Mouse (Mus musculus) thymus, postnatal 10 days (tissue): ENCODE data around the gene Kcnk6.
"Not testable (repeated sequence)": the region's sequence is repeated elsewhere in the genome, so short reads cannot be mapped to it uniquely, and the experiment has no call there.

Source experiments
- DNase-seq, 2 experiments: peaks; one replicate each; pipeline ENCODE4 v3.0.0; 2021; ENCODE audit warnings: low spot score in 2 of 2

Gene Kcnk6

GRCm38 (mm10) chr7:29247314-29247700 is 15.0 kb upstream of the Kcnk6 start:
- peak; percentile 77 to 92 for DNase-seq

GRCm38 (mm10) chr7:29246619-29247313 is 14.5 kb upstream of the Kcnk6 start:
- DNase-seq, result no peak

- DNase-seq, result no peak
Measured at GRCm38 (mm10) chr7:29246015-29246414, 13.7 kb upstream of the Kcnk6 start.

- peak in 1 of 2 experiments; percentile 55 for DNase-seq
Measured at GRCm38 (mm10) chr7:29244732-29245416, 12.6 kb upstream of the Kcnk6 start.

- peak; percentile 97 to 99 for DNase-seq
Measured at GRCm38 (mm10) chr7:29238019-29238967, 6.0 kb upstream of the Kcnk6 start, which contains the start of gene Yif1b. TSS of gene Yif1b (plus strand) at chr7:29238329.

- not testable (repeated sequence) for DNase-seq
Measured at GRCm38 (mm10) chr7:29237596-29237995, 5.3 kb upstream of the Kcnk6 start.

GRCm38 (mm10) chr7:29236593-29236992 is 4.3 kb upstream of the Kcnk6 start:
- no peak for DNase-seq

- no peak for DNase-seq
Measured at GRCm38 (mm10) chr7:29234661-29235060, 2.3 kb upstream of the Kcnk6 start.

GRCm38 (mm10) chr7:29233745-29234144 is 1.4 kb upstream of the Kcnk6 start:
- no peak for DNase-seq

- no peak for DNase-seq
Measured at GRCm38 (mm10) chr7:29231517-29231916, 798 bp downstream of the Kcnk6 start.

- no peak for DNase-seq
Measured at GRCm38 (mm10) chr7:29230560-29230959, 1.8 kb downstream of the Kcnk6 start.

- no peak for DNase-seq
Measured at GRCm38 (mm10) chr7:29228202-29228601, 4.1 kb downstream of the Kcnk6 start.

- no peak for DNase-seq
Measured at GRCm38 (mm10) chr7:29225520-29225919, 6.8 kb downstream of the Kcnk6 start.

GRCm38 (mm10) chr7:29224756-29225394 is 7.4 kb downstream of the Kcnk6 start:
- no peak for DNase-seq

GRCm38 (mm10) chr7:29214846-29215245 is 17.5 kb downstream of the Kcnk6 start:
- DNase-seq, result no peak

GRCm38 (mm10) chr7:29214236-29214635 is 18.1 kb downstream of the Kcnk6 start:
- DNase-seq, result no peak

- DNase-seq, result no peak
Measured at GRCm38 (mm10) chr7:29213675-29214082, 18.6 kb downstream of the Kcnk6 start, which contains the start of gene Catsperg1. TSS of gene Catsperg1 (minus strand) at chr7:29214035.

- DNase-seq, result not testable (repeated sequence)
Measured at GRCm38 (mm10) chr7:29212775-29213560, 19.3 kb downstream of the Kcnk6 start.

- DNase-seq, result no peak
Measured at GRCm38 (mm10) chr7:29212199-29212765, 20.0 kb downstream of the Kcnk6 start.
